Mouse (Mus musculus) erythroid progenitor cell, adult 5-6 weeks (primary cell): ENCODE results near the gene Pml. TPM values are rescaled to one million over a fixed set of nuclear protein-coding genes. Genes with fewer than 3 reads are reported as not detected.

Experiments
- ATAC-seq: replicated peaks from 2 replicates; pipeline ENCODE4 v1.8.0; 2016; ENCODE audit warnings: moderate number of reproducible peaks, mild to moderate bottlenecking, moderate TSS enrichment, inconsistent platforms; ENCODE audit not compliant: poor library complexity, low FRiP score, severe bottlenecking
- total RNA-seq, 2 experiments: library from RNA; stranded (forward) in 1 of 2; stranded (reverse) in 1 of 2; fragments of 150-400 nt in 1 of 2; fragments of 186-747, 209-891 nt in 1 of 2; gene quantifications; 2 replicates each; pipeline versions ENCODE4 v1.2.3 to v1.2.4; 2015 to 2017; ENCODE audit warnings: low replicate concordance in 2 of 2

Gene Pml
- total RNA-seq, 2 experiments from 2014 or later, result 113 to 252 TPM

DNA sequence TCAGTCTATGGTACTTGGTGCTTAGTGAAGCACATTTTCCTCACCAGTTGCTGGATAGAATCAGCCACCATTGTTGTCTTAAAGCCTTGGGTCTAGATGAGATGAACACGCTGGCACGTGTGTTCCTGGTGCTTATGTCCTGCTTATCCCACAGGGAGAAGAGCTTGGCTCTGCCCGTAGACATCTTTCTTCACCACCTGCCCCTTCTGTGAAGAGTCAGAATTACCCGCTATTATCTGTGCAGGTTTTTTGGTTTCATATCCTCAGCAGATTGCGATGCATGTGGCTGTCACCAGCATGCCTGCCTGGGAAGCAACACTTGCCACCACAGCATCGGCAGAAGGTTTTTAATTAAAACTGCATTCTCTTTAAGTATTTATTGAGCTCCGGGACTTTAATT is 43.6 kb downstream of the Pml start:
- no peak for ATAC-seq

- ATAC-seq, result peak; percentile 93
Measured at GRCm38 (mm10) chr9:58204448-58205000, 45.1 kb downstream of the Pml start.

DNA sequence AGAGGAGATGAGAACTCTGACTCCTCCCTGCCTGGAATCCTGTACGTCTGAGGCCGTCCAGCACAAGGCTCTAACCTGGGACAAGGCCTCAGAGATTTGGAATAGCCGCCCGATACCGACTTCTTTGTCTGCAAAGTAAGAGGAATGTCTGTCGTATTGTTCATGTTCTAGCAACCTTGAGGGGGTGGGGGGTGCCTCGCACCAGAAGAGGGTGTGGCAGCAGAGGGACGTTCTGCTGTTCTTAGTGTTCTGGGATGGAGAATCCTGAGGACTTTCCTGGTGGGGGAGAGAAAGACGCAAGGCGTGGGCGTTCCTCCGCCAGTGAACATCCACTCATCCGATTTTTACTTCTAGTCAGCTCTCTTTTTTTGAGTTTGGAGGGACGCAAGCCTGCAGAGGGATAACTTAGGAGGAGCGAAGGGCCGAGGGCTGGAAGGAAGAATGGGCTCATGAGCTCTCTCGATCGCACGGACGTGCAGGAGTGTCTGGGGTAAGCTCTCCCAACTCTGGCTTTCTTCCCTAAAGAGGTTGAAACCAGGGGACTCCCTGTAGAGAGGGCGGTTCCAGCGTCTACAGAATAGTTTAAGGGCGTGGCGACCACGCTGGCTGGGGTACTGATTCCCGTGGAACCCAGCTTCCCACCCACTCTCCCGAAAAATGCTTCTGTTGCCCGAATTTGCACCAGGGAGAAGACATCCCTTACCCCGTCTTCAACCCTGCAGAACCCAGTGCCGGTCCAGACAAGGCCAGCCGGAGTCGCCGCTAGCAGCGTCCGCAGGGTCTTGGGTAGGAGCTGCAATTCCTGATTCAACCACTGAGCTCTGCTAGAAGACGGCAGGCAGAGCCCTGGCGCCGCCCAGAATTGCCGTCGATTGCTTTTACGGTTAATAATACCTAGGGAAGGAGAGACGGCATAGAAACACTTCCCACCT is 45.8 kb downstream of the Pml start, which contains the start of the genes Islr and Islr2:
Gene Islr (minus strand): TSS at position 791 of the 932 bp plus-strand sequence.
Gene Islr2 (minus strand): TSS at position 804 of the 932 bp plus-strand sequence.
- ATAC-seq, result peak; percentile 86

DNA sequence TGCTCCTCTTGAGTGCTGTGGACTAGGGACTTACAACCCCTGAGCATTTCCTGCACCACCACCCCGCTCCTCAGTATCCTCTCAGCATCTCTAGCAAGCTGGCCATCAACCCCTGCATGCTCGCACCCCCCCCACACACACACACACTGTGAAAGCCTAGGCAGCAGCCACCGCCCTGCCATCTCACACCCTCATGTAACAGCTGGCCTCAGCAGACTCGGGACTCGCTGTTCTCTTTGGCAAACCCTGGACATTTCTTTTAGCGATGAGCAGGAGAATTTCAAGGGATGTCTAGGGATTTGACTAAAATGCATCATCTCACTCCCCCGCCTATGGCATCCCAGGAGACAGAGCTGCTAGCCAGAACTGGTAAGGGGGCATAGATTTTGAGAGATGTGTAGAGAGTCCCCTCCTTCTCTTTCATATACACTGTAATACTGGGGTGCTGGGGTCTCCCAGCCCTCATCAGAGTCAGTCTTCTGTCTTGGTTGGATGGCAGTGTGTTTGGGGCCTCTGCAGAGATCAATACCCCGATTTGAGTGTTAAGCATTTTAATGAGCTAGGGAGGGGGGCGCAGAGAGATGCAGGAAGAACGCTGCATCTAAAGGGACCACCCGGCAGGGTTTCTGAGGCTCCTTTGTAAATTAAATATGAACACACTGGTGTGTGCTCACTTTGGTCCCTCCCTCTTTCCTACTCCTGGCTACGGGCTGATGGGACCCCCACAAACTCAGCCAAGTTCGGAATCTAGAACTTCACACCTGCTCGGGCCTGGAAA is 46.7 kb downstream of the Pml start:
- no peak for ATAC-seq

GRCm38 (mm10) chr9:58201861-58202549 is 47.6 kb downstream of the Pml start:
- ATAC-seq, result no peak

- no peak for ATAC-seq
Measured at GRCm38 (mm10) chr9:58201091-58201842, 48.3 kb downstream of the Pml start.

GRCm38 (mm10) chr9:58200270-58201090 is 49.1 kb downstream of the Pml start:
- no peak for ATAC-seq

GRCm38 (mm10) chr9:58199381-58200269 is 50.0 kb downstream of the Pml start:
- ATAC-seq, result no peak

DNA sequence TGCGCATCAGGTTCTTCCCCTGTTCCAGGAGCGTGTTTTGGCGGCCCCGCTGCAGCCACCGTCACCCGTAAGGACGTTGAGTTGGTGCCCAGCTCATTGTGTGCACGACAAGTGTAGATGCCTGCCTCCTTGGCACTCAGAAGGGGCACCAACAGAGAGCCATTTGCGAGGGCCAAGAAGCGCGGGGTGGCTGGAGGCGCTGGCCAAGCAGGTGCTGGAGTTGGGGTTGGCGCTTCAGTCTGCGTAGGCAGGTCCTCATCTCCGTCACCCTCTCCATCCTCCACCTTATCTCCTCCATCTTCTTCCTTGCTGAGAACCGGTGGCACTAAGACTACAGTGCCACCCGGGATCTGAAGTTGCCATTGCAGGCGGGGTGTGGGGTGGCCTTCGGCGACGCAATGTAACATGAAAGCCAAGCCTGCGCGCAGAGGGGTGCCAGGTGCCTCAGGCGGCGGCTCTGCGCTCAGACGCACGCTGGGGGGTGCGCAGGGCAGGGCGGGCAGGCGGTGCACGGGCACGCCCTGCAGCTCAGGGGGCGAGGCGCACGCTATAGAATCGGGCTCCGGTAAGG is 50.7 kb downstream of the Pml start:
- no peak for ATAC-seq

- ATAC-seq, result peak; percentile 76
Measured at GRCm38 (mm10) chr9:58197781-58198701, 51.5 kb downstream of the Pml start.

- no peak for ATAC-seq
Measured at GRCm38 (mm10) chr9:58196610-58197567, 52.7 kb downstream of the Pml start.

DNA sequence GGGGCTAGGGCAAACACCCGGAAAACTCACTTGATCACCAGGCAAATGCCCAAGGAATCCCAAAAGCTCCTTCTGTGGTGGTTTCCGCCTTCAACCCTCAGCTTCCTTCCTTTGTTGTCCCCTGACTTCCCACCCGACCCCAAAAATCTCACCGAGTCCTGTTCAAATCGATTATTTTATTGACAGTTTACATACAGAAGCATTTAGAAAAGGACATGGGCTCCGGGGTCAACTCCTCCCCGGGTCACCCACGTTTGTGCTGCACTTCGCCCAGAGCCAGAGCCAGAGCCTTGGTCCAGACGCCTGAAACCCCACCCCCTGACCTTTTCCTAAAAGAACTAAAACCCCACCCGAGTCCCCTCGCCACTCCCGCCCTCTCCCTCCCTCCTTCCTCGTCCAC is 53.4 kb downstream of the Pml start:
- no peak for ATAC-seq

- no peak for ATAC-seq
Measured at GRCm38 (mm10) chr9:58195671-58196070, 53.9 kb downstream of the Pml start.

- no peak for ATAC-seq
Measured at GRCm38 (mm10) chr9:58194222-58194621, 55.4 kb downstream of the Pml start.

DNA sequence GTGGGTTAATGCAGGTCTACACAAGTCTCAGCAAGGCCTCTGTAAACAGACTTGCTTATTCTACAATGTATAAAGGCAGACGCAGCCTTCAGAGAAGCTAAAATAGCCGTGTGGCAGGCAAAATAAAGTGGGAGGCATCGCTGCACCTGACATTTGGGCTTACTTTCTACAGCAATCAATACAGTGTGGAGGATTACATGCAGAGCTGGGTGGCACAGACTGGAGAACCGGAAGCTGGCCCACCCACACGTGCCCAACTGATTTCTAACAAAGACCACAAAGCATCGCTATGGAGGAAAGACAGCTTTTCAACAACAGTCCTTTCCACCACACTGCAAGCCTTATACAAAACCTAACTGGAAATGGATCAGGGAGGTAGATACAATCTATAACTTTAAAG is 65.1 kb downstream of the Pml start:
- no peak for ATAC-seq
